Mouse (Mus musculus) liver, embryonic 14.5 days (tissue): Measurements from ENCODE around the gene Slc4a8.

Experiments used
- CTCF ChIP-seq: IDR thresholded peaks from 2 replicates; pipeline ENCODE4 v1.5.1; 2016; ENCODE audit warnings: antibody characterized with exemption, low read depth, control low read depth
- EP300 ChIP-seq: IDR thresholded peaks from 2 replicates; pipeline ENCODE4 v1.6.1; 2016; ENCODE audit warnings: antibody characterized with exemption, low read depth

- TF ChIP-seq EP300 (no peak), CTCF (no peak)
Observed at GRCm38 (mm10) chr15:100762649-100763048, 1.1 kb downstream of the Slc4a8 start.
